Mouse (Mus musculus): ENCODE results near the gene Bend6. TPM values are rescaled to one million over a fixed set of nuclear protein-coding genes. Genes with fewer than 3 reads are reported as not detected.

Bend6 gene
- polyA plus RNA-seq, 1 experiment from 2014 or later = 4.7 TPM

- ATAC-seq (ENCODE audit: insufficient number of reproducible peaks, insufficient read depth, low FRiP score, low read depth) = no peak
- 12% methylated on average over 18 of the region's 18 CpGs for WGBS
- H3K9ac ChIP-seq (ENCODE audit: low read length) = no peak overlapping the region
Measured at GRCm38 (mm10) chr1:33883102-33883839, 24.3 kb downstream of the Bend6 start.

GRCm38 (mm10) chr1:33878170-33878569, 29.4 kb downstream of the Bend6 start:
- Histone ChIP-seq H3K27ac (replicated peaks in 1 of 2; ENCODE audit: control insufficient read depth in 1 of 2, insufficient read depth in 1 of 2, low read depth in 2 of 2, low read length in 2 of 2) (no peak overlapping the region), H3K4me1 (ENCODE audit: control insufficient read depth in 2 of 2, insufficient read depth in 2 of 2, low read length in 2 of 2) (no peaks in the 10 kb centered on the region), H3K4me3 (ENCODE audit: control insufficient read depth in 1 of 2, insufficient read depth in 1 of 2, low read depth in 1 of 2, low read length in 2 of 2) (no peak overlapping the region), H3K4me2 (ENCODE audit: low read length) (no peak overlapping the region), H3K9me3 (ENCODE audit: control insufficient read depth, low read length) (no peaks in the 10 kb centered on the region), H3K27me3 (ENCODE audit: control insufficient read depth, insufficient read depth, low read length) (no peaks in the 10 kb centered on the region), H3K36me3 (ENCODE audit: control insufficient read depth, insufficient read depth, low read length) (no peaks in the 10 kb centered on the region), H3K9ac (ENCODE audit: low read length) (no peak overlapping the region)
- no peak for ATAC-seq (ENCODE audit: insufficient number of reproducible peaks, insufficient read depth, low FRiP score, low read depth)
- WGBS = 67% methylated on average over 7 of the region's 7 CpGs

More at GRCm38 (mm10) chr1:33883102-33883839, 24.3 kb downstream of the Bend6 start:
- Histone ChIP-seq H3K27me3 (ENCODE audit: control insufficient read depth, insufficient read depth, low read length) (no peaks in the 10 kb centered on the region), H3K36me3 (ENCODE audit: control insufficient read depth, insufficient read depth, low read length) (no peaks in the 10 kb centered on the region), H3K27ac (replicated peaks in 1 of 2; ENCODE audit: control insufficient read depth in 1 of 2, insufficient read depth in 1 of 2, low read depth in 2 of 2, low read length in 2 of 2) (no peak overlapping the region), H3K4me2 (ENCODE audit: low read length) (peak overlapping the region; percentile 64), H3K4me3 (ENCODE audit: control insufficient read depth in 1 of 2, insufficient read depth in 1 of 2, low read depth in 1 of 2, low read length in 2 of 2) (peak overlapping the region; percentile 23 to 33), H3K9me3 (ENCODE audit: control insufficient read depth, low read length) (no peaks in the 10 kb centered on the region), H3K4me1 (ENCODE audit: control insufficient read depth in 2 of 2, insufficient read depth in 2 of 2, low read length in 2 of 2) (no peaks in the 10 kb centered on the region; a peak in 1 of 4 replicates)

- WGBS = 78% methylated on average over 3 of the region's 3 CpGs
- H3K4me2 ChIP-seq (ENCODE audit: low read length) = no peak overlapping the region
- H3K36me3 ChIP-seq (ENCODE audit: control insufficient read depth, insufficient read depth, low read length) = no peaks in the 10 kb centered on the region
- no peaks in the 10 kb centered on the region for H3K27me3 ChIP-seq (ENCODE audit: control insufficient read depth, insufficient read depth, low read length)
- H3K27ac ChIP-seq (replicated peaks in 1 of 2; ENCODE audit: control insufficient read depth in 1 of 2, insufficient read depth in 1 of 2, low read depth in 2 of 2, low read length in 2 of 2) = no peak overlapping the region
- no peaks in the 10 kb centered on the region for H3K9me3 ChIP-seq (ENCODE audit: control insufficient read depth, low read length)
- no peak overlapping the region for H3K4me3 ChIP-seq (ENCODE audit: control insufficient read depth in 1 of 2, insufficient read depth in 1 of 2, low read depth in 1 of 2, low read length in 2 of 2)
- ATAC-seq (ENCODE audit: insufficient number of reproducible peaks, insufficient read depth, low FRiP score, low read depth) = no peak
- H3K4me1 ChIP-seq (ENCODE audit: control insufficient read depth in 2 of 2, insufficient read depth in 2 of 2, low read length in 2 of 2) = no peaks in the 10 kb centered on the region
- H3K9ac ChIP-seq (ENCODE audit: low read length) = no peak overlapping the region
Measured at GRCm38 (mm10) chr1:33876416-33876815, 31.2 kb downstream of the Bend6 start.

GRCm38 (mm10) chr1:33875691-33876090, 31.9 kb downstream of the Bend6 start:
- no peak overlapping the region for H3K27ac ChIP-seq (replicated peaks in 1 of 2; ENCODE audit: control insufficient read depth in 1 of 2, insufficient read depth in 1 of 2, low read depth in 2 of 2, low read length in 2 of 2)
- H3K4me1 ChIP-seq (ENCODE audit: control insufficient read depth in 2 of 2, insufficient read depth in 2 of 2, low read length in 2 of 2) = no peaks in the 10 kb centered on the region
- no peaks in the 10 kb centered on the region for H3K9me3 ChIP-seq (ENCODE audit: control insufficient read depth, low read length)
- H3K4me3 ChIP-seq (ENCODE audit: control insufficient read depth in 1 of 2, insufficient read depth in 1 of 2, low read depth in 1 of 2, low read length in 2 of 2) = no peak overlapping the region
- no peaks in the 10 kb centered on the region for H3K27me3 ChIP-seq (ENCODE audit: control insufficient read depth, insufficient read depth, low read length)
- H3K4me2 ChIP-seq (ENCODE audit: low read length) = no peak overlapping the region
- H3K36me3 ChIP-seq (ENCODE audit: control insufficient read depth, insufficient read depth, low read length) = no peaks in the 10 kb centered on the region
- H3K9ac ChIP-seq (ENCODE audit: low read length) = no peak overlapping the region
- no peak for ATAC-seq (ENCODE audit: insufficient number of reproducible peaks, insufficient read depth, low FRiP score, low read depth)
- WGBS = 37% methylated on average over 6 of the region's 6 CpGs

GRCm38 (mm10) chr1:33873561-33873960, 34.1 kb downstream of the Bend6 start:
- Histone ChIP-seq H3K4me3 (ENCODE audit: control insufficient read depth in 1 of 2, insufficient read depth in 1 of 2, low read depth in 1 of 2, low read length in 2 of 2) (no peak overlapping the region), H3K27ac (replicated peaks in 1 of 2; ENCODE audit: control insufficient read depth in 1 of 2, insufficient read depth in 1 of 2, low read depth in 2 of 2, low read length in 2 of 2) (no peak overlapping the region), H3K9me3 (ENCODE audit: control insufficient read depth, low read length) (no peaks in the 10 kb centered on the region), H3K4me1 (ENCODE audit: control insufficient read depth in 2 of 2, insufficient read depth in 2 of 2, low read length in 2 of 2) (no peaks in the 10 kb centered on the region), H3K4me2 (ENCODE audit: low read length) (no peak overlapping the region), H3K9ac (ENCODE audit: low read length) (no peak overlapping the region), H3K36me3 (ENCODE audit: control insufficient read depth, insufficient read depth, low read length) (no peaks in the 10 kb centered on the region), H3K27me3 (ENCODE audit: control insufficient read depth, insufficient read depth, low read length) (no peaks in the 10 kb centered on the region)
- WGBS = 94% methylated on average over 5 of the region's 5 CpGs
- no peak for ATAC-seq (ENCODE audit: insufficient number of reproducible peaks, insufficient read depth, low FRiP score, low read depth)

GRCm38 (mm10) chr1:33869437-33869836, 38.2 kb downstream of the Bend6 start:
- H3K27me3 ChIP-seq (ENCODE audit: control insufficient read depth, insufficient read depth, low read length) = no peaks in the 10 kb centered on the region
- 84% methylated on average over 3 of the region's 3 CpGs for WGBS
- H3K36me3 ChIP-seq (ENCODE audit: control insufficient read depth, insufficient read depth, low read length) = no peaks in the 10 kb centered on the region
- no peak overlapping the region for H3K27ac ChIP-seq (replicated peaks in 1 of 2; ENCODE audit: control insufficient read depth in 1 of 2, insufficient read depth in 1 of 2, low read depth in 2 of 2, low read length in 2 of 2)
- no peaks in the 10 kb centered on the region for H3K4me1 ChIP-seq (ENCODE audit: control insufficient read depth in 2 of 2, insufficient read depth in 2 of 2, low read length in 2 of 2)
- no peaks in the 10 kb centered on the region for H3K9me3 ChIP-seq (ENCODE audit: control insufficient read depth, low read length)
- H3K4me2 ChIP-seq (ENCODE audit: low read length) = no peak overlapping the region
- no peak for ATAC-seq (ENCODE audit: insufficient number of reproducible peaks, insufficient read depth, low FRiP score, low read depth)
- no peak overlapping the region for H3K4me3 ChIP-seq (ENCODE audit: control insufficient read depth in 1 of 2, insufficient read depth in 1 of 2, low read depth in 1 of 2, low read length in 2 of 2)
- no peak overlapping the region for H3K9ac ChIP-seq (ENCODE audit: low read length)

GRCm38 (mm10) chr1:33869031-33869430, 38.6 kb downstream of the Bend6 start:
- no peaks in the 10 kb centered on the region for H3K9me3 ChIP-seq (ENCODE audit: control insufficient read depth, low read length)
- H3K4me1 ChIP-seq (ENCODE audit: control insufficient read depth in 2 of 2, insufficient read depth in 2 of 2, low read length in 2 of 2) = no peaks in the 10 kb centered on the region
- no peak overlapping the region for H3K4me3 ChIP-seq (ENCODE audit: control insufficient read depth in 1 of 2, insufficient read depth in 1 of 2, low read depth in 1 of 2, low read length in 2 of 2)
- H3K36me3 ChIP-seq (ENCODE audit: control insufficient read depth, insufficient read depth, low read length) = no peaks in the 10 kb centered on the region
- 74% methylated on average over 2 of the region's 2 CpGs for WGBS
- H3K9ac ChIP-seq (ENCODE audit: low read length) = no peak overlapping the region
- no peaks in the 10 kb centered on the region for H3K27me3 ChIP-seq (ENCODE audit: control insufficient read depth, insufficient read depth, low read length)
- H3K4me2 ChIP-seq (ENCODE audit: low read length) = no peak overlapping the region
- H3K27ac ChIP-seq (replicated peaks in 1 of 2; ENCODE audit: control insufficient read depth in 1 of 2, insufficient read depth in 1 of 2, low read depth in 2 of 2, low read length in 2 of 2) = no peak overlapping the region
- ATAC-seq (ENCODE audit: insufficient number of reproducible peaks, insufficient read depth, low FRiP score, low read depth) = no peak

GRCm38 (mm10) chr1:33846807-33847206, 60.8 kb downstream of the Bend6 start:
- 90% methylated on average over 2 of the region's 2 CpGs for WGBS
- no peak overlapping the region for H3K9ac ChIP-seq (ENCODE audit: low read length)
- no peaks in the 10 kb centered on the region for H3K9me3 ChIP-seq (ENCODE audit: control insufficient read depth, low read length)
- H3K4me1 ChIP-seq (ENCODE audit: control insufficient read depth in 2 of 2, insufficient read depth in 2 of 2, low read length in 2 of 2) = no peaks in the 10 kb centered on the region
- H3K27me3 ChIP-seq (ENCODE audit: control insufficient read depth, insufficient read depth, low read length) = no peaks in the 10 kb centered on the region
- ATAC-seq (ENCODE audit: insufficient number of reproducible peaks, insufficient read depth, low FRiP score, low read depth) = no peak
- H3K4me3 ChIP-seq (ENCODE audit: control insufficient read depth in 1 of 2, insufficient read depth in 1 of 2, low read depth in 1 of 2, low read length in 2 of 2) = no peak overlapping the region
- H3K27ac ChIP-seq (replicated peaks in 1 of 2; ENCODE audit: control insufficient read depth in 1 of 2, insufficient read depth in 1 of 2, low read depth in 2 of 2, low read length in 2 of 2) = no peak overlapping the region
- no peak overlapping the region for H3K4me2 ChIP-seq (ENCODE audit: low read length)
- no peaks in the 10 kb centered on the region for H3K36me3 ChIP-seq (ENCODE audit: control insufficient read depth, insufficient read depth, low read length)
